Mouse (Mus musculus): ENCODE results near the gene Prnd. TPM values are rescaled to one million over a fixed set of nuclear protein-coding genes. Genes with fewer than 3 reads are reported as not detected.

Gene Prnd
- polyA plus RNA-seq, 1 experiment from 2014 or later: 3.5 TPM

GRCm38 (mm10) chr2:131911341-131911740 is 39.3 kb upstream of the Prnd start:
- Histone ChIP-seq H3K36me3 (ENCODE audit: insufficient read depth, low read length) (no peaks in the 10 kb centered on the region), H3K9ac (replicated peaks; ENCODE audit: low read depth) (no peak overlapping the region), H3K27ac (ENCODE audit: low read length) (no peak overlapping the region), H3K4me1 (ENCODE audit: insufficient read depth, low read depth, low read length) (no peaks in the 10 kb centered on the region), H3K27me3 (replicated peaks; ENCODE audit: insufficient read depth, low read length) (no peaks in the 10 kb centered on the region), H3K4me2 (replicated peaks; ENCODE audit: low read depth, low read length) (no peak overlapping the region; the same call in 1 of the 2 replicates), H3K4me3 (ENCODE audit: low read depth, low read length) (no peak overlapping the region), H3K9me3 (ENCODE audit: low read length) (no peaks in the 10 kb centered on the region)
- whole genome bisulfite sequencing: 78% methylated on average over 4 of the region's 4 CpGs
- ATAC-seq (no peak), DNase-seq (ENCODE audit: low spot score) (no peak)
- TF ChIP-seq CTCF (IDR thresholded peaks at IDR 0.05) (no peak), EP300 (IDR thresholded peaks at IDR 0.05) (no peak)

- no peak for TF ChIP-seq EP300 (IDR thresholded peaks at IDR 0.05)
- no peak for TF ChIP-seq CTCF (IDR thresholded peaks at IDR 0.05)
- Histone ChIP-seq H3K4me3 (ENCODE audit: low read depth, low read length) (no peak overlapping the region), H3K9ac (replicated peaks; ENCODE audit: low read depth) (no peak overlapping the region), H3K9me3 (ENCODE audit: low read length) (no peaks in the 10 kb centered on the region), H3K4me2 (replicated peaks; ENCODE audit: low read depth, low read length) (no peak overlapping the region), H3K27ac (ENCODE audit: low read length) (no peak overlapping the region), H3K36me3 (ENCODE audit: insufficient read depth, low read length) (no peaks in the 10 kb centered on the region), H3K27me3 (replicated peaks; ENCODE audit: insufficient read depth, low read length) (no peaks in the 10 kb centered on the region), H3K4me1 (ENCODE audit: insufficient read depth, low read depth, low read length) (no peaks in the 10 kb centered on the region)
- ATAC-seq (no peak), DNase-seq (ENCODE audit: low spot score) (no peak)
- WGBS: 87% methylated on average over 8 of the region's 8 CpGs
Measured at GRCm38 (mm10) chr2:131912526-131913258, 38.0 kb upstream of the Prnd start.

GRCm38 (mm10) chr2:131932275-131932902 is 18.3 kb upstream of the Prnd start:
- Histone ChIP-seq H3K4me1 (ENCODE audit: insufficient read depth, low read depth, low read length) (no peaks in the 10 kb centered on the region), H3K36me3 (ENCODE audit: insufficient read depth, low read length) (no peaks in the 10 kb centered on the region), H3K9me3 (ENCODE audit: low read length) (no peaks in the 10 kb centered on the region), H3K27me3 (replicated peaks; ENCODE audit: insufficient read depth, low read length) (no peaks in the 10 kb centered on the region), H3K9ac (replicated peaks; ENCODE audit: low read depth) (no peak overlapping the region), H3K27ac (ENCODE audit: low read length) (no peak overlapping the region), H3K4me2 (replicated peaks; ENCODE audit: low read depth, low read length) (no peak overlapping the region), H3K4me3 (ENCODE audit: low read depth, low read length) (no peak overlapping the region)
- WGBS: 53% methylated on average over 7 of the region's 7 CpGs
- DNase-seq (ENCODE audit: low spot score): no peak
- ATAC-seq: peak; percentile 46
- TF ChIP-seq EP300 (IDR thresholded peaks at IDR 0.05): no peak
- TF ChIP-seq CTCF (IDR thresholded peaks at IDR 0.05): no peak

- DNase-seq (ENCODE audit: low spot score): no peak
- Histone ChIP-seq H3K36me3 (ENCODE audit: insufficient read depth, low read length) (no peaks in the 10 kb centered on the region), H3K4me3 (ENCODE audit: low read depth, low read length) (no peak overlapping the region), H3K4me2 (replicated peaks; ENCODE audit: low read depth, low read length) (no peak overlapping the region), H3K9me3 (ENCODE audit: low read length) (no peaks in the 10 kb centered on the region), H3K9ac (replicated peaks; ENCODE audit: low read depth) (no peak overlapping the region), H3K27ac (ENCODE audit: low read length) (no peak overlapping the region), H3K27me3 (replicated peaks; ENCODE audit: insufficient read depth, low read length) (no peaks in the 10 kb centered on the region), H3K4me1 (ENCODE audit: insufficient read depth, low read depth, low read length) (no peaks in the 10 kb centered on the region)
- ATAC-seq: no peak
- TF ChIP-seq CTCF (IDR thresholded peaks at IDR 0.05) (no peak), EP300 (IDR thresholded peaks at IDR 0.05) (no peak)
- 24% methylated on average over 6 of the region's 6 CpGs for WGBS
Measured at GRCm38 (mm10) chr2:131933013-131933412, 17.6 kb upstream of the Prnd start.

- Histone ChIP-seq H3K36me3 (ENCODE audit: insufficient read depth, low read length) (no peaks in the 10 kb centered on the region), H3K27me3 (replicated peaks; ENCODE audit: insufficient read depth, low read length) (no peaks in the 10 kb centered on the region), H3K4me2 (replicated peaks; ENCODE audit: low read depth, low read length) (no peak overlapping the region), H3K27ac (ENCODE audit: low read length) (0 out of 2 replicates have a peak overlapping the region, but pooled peaks have one; percentile 20), H3K9me3 (ENCODE audit: low read length) (no peaks in the 10 kb centered on the region), H3K9ac (replicated peaks; ENCODE audit: low read depth) (no peak overlapping the region), H3K4me3 (ENCODE audit: low read depth, low read length) (no peak overlapping the region), H3K4me1 (ENCODE audit: insufficient read depth, low read depth, low read length) (no peaks in the 10 kb centered on the region)
- 56% methylated on average over 3 of the region's 3 CpGs for WGBS
- ATAC-seq: no peak
- TF ChIP-seq CTCF (IDR thresholded peaks at IDR 0.05) (no peak), EP300 (IDR thresholded peaks at IDR 0.05) (no peak)
- no peak for DNase-seq (ENCODE audit: low spot score)
Measured at GRCm38 (mm10) chr2:131933598-131933997, 17.1 kb upstream of the Prnd start.

- no peaks in the 10 kb centered on the region for H3K27me3 ChIP-seq (replicated peaks; ENCODE audit: insufficient read depth, low read length)
- H3K9ac ChIP-seq (replicated peaks; ENCODE audit: low read depth): no peak overlapping the region
- H3K4me1 ChIP-seq (ENCODE audit: insufficient read depth, low read depth, low read length): no peaks in the 10 kb centered on the region
- TF ChIP-seq CTCF (IDR thresholded peaks at IDR 0.05) (no peak), EP300 (IDR thresholded peaks at IDR 0.05) (no peak)
- no peaks in the 10 kb centered on the region for H3K36me3 ChIP-seq (ENCODE audit: insufficient read depth, low read length)
- WGBS: 87% methylated on average over 2 of the region's 2 CpGs
- no peaks in the 10 kb centered on the region for H3K9me3 ChIP-seq (ENCODE audit: low read length)
- DNase-seq (ENCODE audit: low spot score) (no peak), ATAC-seq (no peak)
- no peak overlapping the region for H3K27ac ChIP-seq (ENCODE audit: low read length)
- no peak overlapping the region for H3K4me3 ChIP-seq (ENCODE audit: low read depth, low read length)
- H3K4me2 ChIP-seq (replicated peaks; ENCODE audit: low read depth, low read length): no peak overlapping the region
Measured at GRCm38 (mm10) chr2:131934243-131934642, 16.4 kb upstream of the Prnd start.

Data from lung, postnatal 0 days (tissue).